Mouse (Mus musculus) myocyte (in vitro differentiated cells): ENCODE measurements around the gene Smox. TPM values are rescaled to one million over a fixed set of nuclear protein-coding genes. Genes with fewer than 3 reads are reported as not detected.

ENCODE experiments used
- H3K27me3 ChIP-seq: one replicate; pipeline ENCODE4 v1.6.1; 2011; ENCODE audit not compliant: control insufficient read depth, insufficient read depth, insufficient read length
- H3K36me3 ChIP-seq: one replicate; pipeline ENCODE4 v1.6.1; 2011; ENCODE audit not compliant: control insufficient read depth, insufficient read depth
- H3K4me2 ChIP-seq: one replicate; pipeline ENCODE4 v1.6.1; 2011; ENCODE audit warnings: low read depth, control low read depth
- H3K4me3 ChIP-seq: one replicate; pipeline ENCODE4 v1.5.1; 2011; ENCODE audit warnings: mild to moderate bottlenecking, control low read depth, moderate library complexity
- H3K79me2 ChIP-seq: one replicate; pipeline ENCODE4 v1.6.1; 2011; ENCODE audit not compliant: control insufficient read depth, insufficient read depth
- H3ac ChIP-seq: one replicate; pipeline ENCODE4 v1.6.1; 2011; ENCODE audit not compliant: control insufficient read depth, insufficient read length
- CEBPB ChIP-seq: IDR thresholded peaks from 2 replicates; pipeline ENCODE4 v1.6.1; 2011; ENCODE audit warnings: mild to moderate bottlenecking, moderate library complexity; ENCODE audit not compliant: poor library complexity, insufficient read depth, severe bottlenecking
- E2F4 ChIP-seq: IDR thresholded peaks from one replicate; pipeline ENCODE4 v1.6.1; 2011; ENCODE audit warnings: mild to moderate bottlenecking, control low read depth, moderate library complexity; ENCODE audit not compliant: insufficient read depth
- MAX ChIP-seq: IDR thresholded peaks from one replicate; pipeline ENCODE4 v1.6.1; 2011; ENCODE audit warnings: low read depth, mild to moderate bottlenecking, control low read depth
- MYOD1 ChIP-seq, 3 experiments: IDR thresholded peaks; one replicate each; pipeline ENCODE4 v1.6.1; 2011; ENCODE audit warnings: control low read depth in 2 of 3, low read depth in 2 of 3, mild to moderate bottlenecking in 2 of 3, moderate library complexity in 1 of 3; ENCODE audit not compliant: insufficient read length in 2 of 3, control insufficient read depth in 1 of 3
- MYOG ChIP-seq, 3 experiments: IDR thresholded peaks; one replicate each; pipeline ENCODE4 v1.6.1; 2011; ENCODE audit warnings: control low read depth in 2 of 3, low read depth in 2 of 3, mild to moderate bottlenecking in 2 of 3; ENCODE audit not compliant: insufficient read length in 2 of 3, control insufficient read depth in 1 of 3, insufficient read depth in 1 of 3
- POLR2A ChIP-seq: IDR thresholded peaks from one replicate; pipeline ENCODE4 v1.6.1; 2011; ENCODE audit warnings: low read depth, mild to moderate bottlenecking, control low read depth, moderate library complexity; ENCODE audit not compliant: insufficient read length
- POLR2AphosphoS2 ChIP-seq: IDR thresholded peaks from one replicate; pipeline ENCODE4 v1.6.1; 2011; ENCODE audit warnings: low read depth, control low read depth; ENCODE audit not compliant: insufficient read length
- REST ChIP-seq: IDR thresholded peaks from one replicate; pipeline ENCODE4 v1.6.1; 2011; ENCODE audit warnings: mild to moderate bottlenecking, control low read depth, moderate library complexity; ENCODE audit not compliant: insufficient read depth, insufficient read length
- SRF ChIP-seq: IDR thresholded peaks from one replicate; pipeline ENCODE4 v1.6.1; 2011; ENCODE audit warnings: low read depth; ENCODE audit not compliant: control insufficient read depth, insufficient read length
- TCF12 ChIP-seq: IDR thresholded peaks from one replicate; pipeline ENCODE4 v1.6.1; 2011; ENCODE audit warnings: mild to moderate bottlenecking, control low read depth; ENCODE audit not compliant: poor library complexity, insufficient read depth, severe bottlenecking
- TCF3 ChIP-seq: IDR thresholded peaks from one replicate; pipeline ENCODE4 v1.6.1; 2011; ENCODE audit warnings: low read depth, control low read depth; ENCODE audit not compliant: insufficient read length
- USF1 ChIP-seq: IDR thresholded peaks from one replicate; pipeline ENCODE4 v1.6.1; 2011; ENCODE audit warnings: low read depth, mild to moderate bottlenecking, control low read depth, moderate library complexity
- polyA plus RNA-seq: library from polyadenylated mRNA; unstranded; fragments of >200 nt; fragmentation: generic; extraction: Trizol; gene quantifications from one replicate; pipeline ENCODE4 v1.2.1, GENCODE M21; 2012; ENCODE audit warnings: missing spikeins

The Smox gene
- polyA plus RNA-seq, 1 experiment, result 27.1 TPM

DNA sequence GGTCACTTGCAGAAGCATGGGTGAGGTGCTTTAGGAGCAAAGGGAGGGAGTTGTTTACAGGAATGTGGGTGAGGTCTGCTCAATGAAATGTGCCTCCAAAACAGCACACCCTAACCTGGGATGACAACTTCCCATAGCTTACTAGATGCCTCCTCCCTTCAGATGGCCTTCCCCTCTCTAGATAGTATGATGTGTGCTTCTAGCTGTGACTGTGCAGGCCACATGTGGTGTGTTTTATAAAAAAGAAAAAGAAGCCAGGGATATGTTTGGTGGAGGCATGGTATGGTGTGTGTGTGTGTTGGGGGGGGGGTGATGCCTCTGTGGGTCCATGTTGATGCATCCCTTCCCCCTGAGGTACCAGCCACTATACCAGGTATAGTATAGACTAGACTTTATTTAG lies 42.9 kb upstream of the Smox start:
- no peak overlapping the region for H3K4me3 ChIP-seq
- no peak overlapping the region for H3K4me2 ChIP-seq

DNA sequence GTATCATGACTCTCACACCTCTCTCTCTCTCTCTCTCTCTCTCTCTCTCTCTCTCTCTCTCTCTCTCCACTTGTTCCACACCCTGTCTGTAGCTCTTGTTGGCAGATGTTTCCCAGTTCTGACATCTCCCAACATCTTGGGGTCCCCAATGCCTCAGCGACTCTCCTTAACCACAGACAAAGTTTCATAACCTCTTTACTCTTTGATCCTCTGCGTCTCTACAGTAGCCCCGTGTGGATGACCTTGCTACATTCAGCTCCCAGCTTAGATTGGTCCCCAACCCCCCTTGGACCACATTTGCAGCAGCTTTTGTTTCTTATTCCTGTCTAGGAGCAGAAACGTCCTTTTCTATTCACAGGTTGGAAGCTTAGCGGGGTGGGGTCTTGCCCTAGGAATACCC lies 41.6 kb upstream of the Smox start:
- no peaks in the 10 kb centered on the region for H3K79me2 ChIP-seq
- H3K4me3 ChIP-seq, result no peak overlapping the region
- no peak overlapping the region for H3ac ChIP-seq
- H3K4me2 ChIP-seq, result no peak overlapping the region
- H3K36me3 ChIP-seq, result no peaks in the 10 kb centered on the region
- no peak for TF ChIP-seq E2F4
- no peak for TF ChIP-seq MYOD1 (IDR thresholded peaks at IDR 0.05; ENCODE audit: control insufficient read depth in 1 of 3, insufficient read length in 2 of 3, low read depth in 2 of 3)
- no peak for TF ChIP-seq MAX
- TF ChIP-seq POLR2AphosphoS2, result no peak
- TF ChIP-seq MYOG (IDR thresholded peaks at IDR 0.05; ENCODE audit: control insufficient read depth in 1 of 3, insufficient read depth in 1 of 3, insufficient read length in 2 of 3, low read depth in 2 of 3), result no peak
- no peak for TF ChIP-seq REST
- TF ChIP-seq TCF3, result no peak
- no peak for TF ChIP-seq POLR2A
- no peak for TF ChIP-seq USF1
- TF ChIP-seq TCF12, result no peak
- TF ChIP-seq CEBPB, result no peak
- H3K27me3 ChIP-seq, result no peaks in the 10 kb centered on the region

More for the DNA sequence above, 42.9 kb upstream of the Smox start:
- Histone ChIP-seq H3K36me3 (no peaks in the 10 kb centered on the region), H3K79me2 (no peaks in the 10 kb centered on the region), H3K27me3 (no peaks in the 10 kb centered on the region), H3ac (no peak overlapping the region)
- TF ChIP-seq USF1 (no peak), REST (no peak), SRF (no peak), MAX (no peak), E2F4 (no peak), MYOG (IDR thresholded peaks at IDR 0.05; ENCODE audit: control insufficient read depth in 1 of 3, insufficient read depth in 1 of 3, insufficient read length in 2 of 3, low read depth in 2 of 3) (no peak), CEBPB (no peak), TCF3 (no peak)

DNA sequence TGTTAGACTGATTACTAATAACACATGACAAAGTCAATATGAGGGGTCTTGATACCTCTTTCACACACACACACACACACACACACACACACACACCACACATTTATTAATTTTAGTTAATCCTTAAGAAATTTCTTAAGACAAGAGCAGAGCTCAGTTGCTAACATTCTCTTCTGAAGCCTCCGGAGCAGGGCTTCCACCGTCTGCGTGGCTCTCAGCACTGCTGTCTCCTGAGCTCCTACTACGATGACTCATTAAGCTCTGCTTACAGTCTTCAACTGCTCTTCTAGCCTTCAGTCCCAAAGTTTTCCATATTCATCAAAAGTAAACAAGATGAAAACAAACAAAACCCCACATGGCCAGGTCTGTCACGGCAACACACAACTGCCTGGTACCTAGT lies 40.8 kb upstream of the Smox start:
- H3K79me2 ChIP-seq, result no peaks in the 10 kb centered on the region
- no peak overlapping the region for H3K4me3 ChIP-seq

DNA sequence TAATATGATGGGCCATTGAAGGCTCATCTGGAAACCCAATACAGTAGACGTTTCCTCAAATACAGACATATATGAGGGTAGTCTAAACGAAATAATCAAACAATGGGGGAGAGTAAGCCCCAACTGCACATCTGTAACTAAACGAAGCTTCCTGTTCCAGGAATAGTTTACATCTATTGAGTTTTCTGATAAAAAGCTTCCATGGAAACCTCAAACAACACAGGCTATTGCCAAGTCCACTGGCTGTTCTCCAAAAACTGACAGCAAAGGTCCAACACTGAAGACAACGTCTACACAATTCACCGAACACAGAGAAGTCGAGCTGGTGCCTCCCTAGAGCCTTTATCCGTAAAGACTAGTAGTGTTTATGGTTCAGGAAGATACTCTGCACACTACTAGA lies 33.6 kb upstream of the Smox start:
- H3K27me3 ChIP-seq, result no peaks in the 10 kb centered on the region
- no peaks in the 10 kb centered on the region for H3K79me2 ChIP-seq
- no peak overlapping the region for H3K4me2 ChIP-seq
- TF ChIP-seq MYOG (IDR thresholded peaks at IDR 0.05; ENCODE audit: control insufficient read depth in 1 of 3, insufficient read depth in 1 of 3, insufficient read length in 2 of 3, low read depth in 2 of 3) (no peak), MYOD1 (IDR thresholded peaks at IDR 0.05; ENCODE audit: control insufficient read depth in 1 of 3, insufficient read length in 2 of 3, low read depth in 2 of 3) (no peak), SRF (no peak), TCF3 (no peak), MAX (no peak), POLR2AphosphoS2 (no peak), USF1 (no peak), POLR2A (no peak), CEBPB (no peak), TCF12 (no peak), REST (no peak)
- no peak overlapping the region for H3K4me3 ChIP-seq
- no peaks in the 10 kb centered on the region for H3K36me3 ChIP-seq
- no peak overlapping the region for H3ac ChIP-seq

More for the DNA sequence above, 40.8 kb upstream of the Smox start:
- Histone ChIP-seq H3K36me3 (no peaks in the 10 kb centered on the region), H3K4me2 (no peak overlapping the region), H3K27me3 (no peaks in the 10 kb centered on the region), H3ac (no peak overlapping the region)
- no peak for TF ChIP-seq TCF12
- TF ChIP-seq USF1, result no peak
- no peak for TF ChIP-seq POLR2AphosphoS2
- no peak for TF ChIP-seq SRF
- no peak for TF ChIP-seq MYOD1 (IDR thresholded peaks at IDR 0.05; ENCODE audit: control insufficient read depth in 1 of 3, insufficient read length in 2 of 3, low read depth in 2 of 3)
- no peak for TF ChIP-seq E2F4
- no peak for TF ChIP-seq POLR2A
- no peak for TF ChIP-seq MAX
- no peak for TF ChIP-seq TCF3
- no peak for TF ChIP-seq CEBPB
- TF ChIP-seq MYOG (IDR thresholded peaks at IDR 0.05; ENCODE audit: control insufficient read depth in 1 of 3, insufficient read depth in 1 of 3, insufficient read length in 2 of 3, low read depth in 2 of 3), result no peak
- TF ChIP-seq REST, result no peak

DNA sequence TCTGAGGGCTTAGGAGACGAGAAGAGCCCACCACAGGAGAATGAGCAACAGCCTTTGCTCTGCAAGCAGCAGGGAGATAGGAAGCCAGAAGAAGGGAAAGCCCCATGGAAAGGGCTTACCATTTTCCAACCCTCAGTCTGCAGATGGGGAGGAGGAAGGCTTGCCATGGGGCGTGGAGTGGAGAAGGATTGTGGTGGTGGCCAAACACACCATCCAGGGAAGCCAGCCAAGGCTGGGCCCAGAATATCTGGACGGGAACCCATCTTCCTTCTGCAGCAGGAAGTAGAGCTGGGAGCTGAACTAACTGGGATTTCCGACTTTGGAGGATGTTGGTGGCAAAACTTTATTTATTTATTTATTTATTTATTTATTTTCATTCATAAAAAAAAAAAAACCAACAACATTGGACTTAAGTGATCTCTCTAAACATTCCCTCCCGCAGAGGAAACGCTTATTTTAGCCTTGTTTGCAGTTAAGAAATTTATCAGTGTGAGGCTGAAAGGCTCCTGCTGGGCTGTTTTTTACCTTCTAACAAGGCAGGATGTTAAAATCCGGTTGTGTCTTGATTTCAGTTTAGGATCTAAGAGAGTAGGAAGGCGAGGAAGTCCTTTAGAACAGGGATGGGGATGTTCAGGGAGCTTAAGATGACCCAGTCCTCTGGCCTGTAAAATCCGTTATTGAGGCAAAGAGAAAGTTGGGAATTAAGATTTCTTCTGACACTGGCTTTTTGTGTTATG lies 30.2 kb upstream of the Smox start:
- H3ac ChIP-seq, result no peak overlapping the region
- no peak overlapping the region for H3K4me3 ChIP-seq
- no peaks in the 10 kb centered on the region for H3K79me2 ChIP-seq
- H3K4me2 ChIP-seq, result no peak overlapping the region
- H3K27me3 ChIP-seq, result no peaks in the 10 kb centered on the region
- TF ChIP-seq SRF (no peak), MYOD1 (IDR thresholded peaks at IDR 0.05; ENCODE audit: control insufficient read depth in 1 of 3, insufficient read length in 2 of 3, low read depth in 2 of 3) (no peak), CEBPB (no peak), E2F4 (no peak), TCF3 (no peak), POLR2AphosphoS2 (no peak), MAX (no peak)
- H3K36me3 ChIP-seq, result no peaks in the 10 kb centered on the region
